Mouse (Mus musculus) midbrain, embryonic 16.5 days (tissue): ENCODE measurements at regions not wholly inside any gene's neighbourhood (a gene's known extent, or its start where the extent isn't known, plus 50 kb on each side); places are given as distances from the start of the nearest gene placed in this dataset.

Experiments used
- ATAC-seq: fragments of 200-750 bp; cut with Nextera tagmentation; 2 replicates; pipeline ENCODE4 v1.8.0; 2017; ENCODE audit warnings: moderate TSS enrichment
- H3K27ac ChIP-seq: fragments of 300-500 bp; sonication (generic); 2 replicates; pipeline ENCODE4 v1.5.1; 2014; ENCODE audit warnings: mild to moderate bottlenecking, low read length, mixed read lengths
- H3K27me3 ChIP-seq: fragments of 300-500 bp; sonication (generic); 2 replicates; pipeline ENCODE4 v1.6.1; 2014; ENCODE audit warnings: low read depth, low read length, mixed read lengths; ENCODE audit not compliant: control insufficient read depth, insufficient read depth
- H3K36me3 ChIP-seq: fragments of 300-500 bp; sonication (generic); 2 replicates; pipeline ENCODE4 v1.6.1; 2014; ENCODE audit warnings: mild to moderate bottlenecking, low read length, moderate library complexity, mixed read lengths; ENCODE audit not compliant: control insufficient read depth, insufficient read depth
- H3K4me1 ChIP-seq: fragments of 300-500 bp; sonication (generic); 2 replicates; pipeline ENCODE4 v1.6.1; 2014; ENCODE audit warnings: mild to moderate bottlenecking, low read length, mixed read lengths; ENCODE audit not compliant: control insufficient read depth, insufficient read depth
- H3K4me2 ChIP-seq: fragments of 300-500 bp; sonication (generic); 2 replicates; pipeline ENCODE4 v1.6.1; 2014; ENCODE audit warnings: mild to moderate bottlenecking, low read length, mixed read lengths
- H3K4me3 ChIP-seq: fragments of 300-500 bp; sonication (generic); 2 replicates; pipeline ENCODE4 v1.5.1; 2014; ENCODE audit warnings: low read depth, mild to moderate bottlenecking, low read length, moderate library complexity, mixed read lengths
- H3K9ac ChIP-seq: fragments of 300-500 bp; sonication (generic); 2 replicates; pipeline ENCODE4 v1.6.1; 2014; ENCODE audit warnings: low read depth, low read length, mixed read lengths
- H3K9me3 ChIP-seq: fragments of 300-500 bp; sonication (generic); replicated peaks from 2 replicates; pipeline ENCODE4 v1.6.1; 2014; ENCODE audit warnings: mild to moderate bottlenecking, low read length, mixed read lengths; ENCODE audit not compliant: control insufficient read depth, poor library complexity, severe bottlenecking
- WGBS: fragments of 180-500 bp; shearing (Covaris S2); extraction: QIAGEN DNeasy Blood & Tissue Kit; methylation state at CpG from one replicate; pipeline ENCODE4 v1.1.7; 2014; 5-methylcytosine and 5-hydroxymethylcytosine counted together

DNA sequence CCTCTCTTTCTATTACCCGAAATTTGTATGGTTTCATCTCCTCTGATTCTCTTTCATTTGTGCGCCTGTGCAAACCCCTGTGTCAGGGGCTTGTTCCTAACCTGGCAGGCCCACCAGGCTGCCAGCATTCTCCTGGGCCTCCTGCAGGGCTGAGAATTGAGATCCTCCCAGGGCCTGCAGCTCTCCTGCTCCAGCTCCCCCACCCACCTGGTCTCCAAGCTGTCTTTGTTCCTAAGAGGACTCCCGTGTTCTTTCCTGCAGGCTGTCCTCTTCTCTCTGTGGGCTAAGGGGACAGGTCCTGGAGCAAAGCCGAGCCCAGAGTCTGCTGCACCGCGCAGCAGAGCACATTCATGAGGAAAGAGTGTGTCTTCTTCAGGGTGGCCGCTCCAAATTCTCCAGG lies 163.3 kb upstream of the Gm4791 start:
- no peaks in the 10 kb centered on the region for H3K27me3 ChIP-seq
- no peak overlapping the region for H3K4me3 ChIP-seq
- ATAC-seq: no peak
- WGBS: 31% methylated on average over 7 of the region's 7 CpGs
- no peak overlapping the region for H3K9ac ChIP-seq
- H3K4me2 ChIP-seq: no peak overlapping the region
- H3K9me3 ChIP-seq: no peaks in the 10 kb centered on the region
- H3K27ac ChIP-seq: peak overlapping the region; percentile 33; the same call in 1 of the 2 replicates
- peaks cover 14% of the 10 kb centered on the region for H3K4me1 ChIP-seq
- no peaks in the 10 kb centered on the region for H3K36me3 ChIP-seq

DNA sequence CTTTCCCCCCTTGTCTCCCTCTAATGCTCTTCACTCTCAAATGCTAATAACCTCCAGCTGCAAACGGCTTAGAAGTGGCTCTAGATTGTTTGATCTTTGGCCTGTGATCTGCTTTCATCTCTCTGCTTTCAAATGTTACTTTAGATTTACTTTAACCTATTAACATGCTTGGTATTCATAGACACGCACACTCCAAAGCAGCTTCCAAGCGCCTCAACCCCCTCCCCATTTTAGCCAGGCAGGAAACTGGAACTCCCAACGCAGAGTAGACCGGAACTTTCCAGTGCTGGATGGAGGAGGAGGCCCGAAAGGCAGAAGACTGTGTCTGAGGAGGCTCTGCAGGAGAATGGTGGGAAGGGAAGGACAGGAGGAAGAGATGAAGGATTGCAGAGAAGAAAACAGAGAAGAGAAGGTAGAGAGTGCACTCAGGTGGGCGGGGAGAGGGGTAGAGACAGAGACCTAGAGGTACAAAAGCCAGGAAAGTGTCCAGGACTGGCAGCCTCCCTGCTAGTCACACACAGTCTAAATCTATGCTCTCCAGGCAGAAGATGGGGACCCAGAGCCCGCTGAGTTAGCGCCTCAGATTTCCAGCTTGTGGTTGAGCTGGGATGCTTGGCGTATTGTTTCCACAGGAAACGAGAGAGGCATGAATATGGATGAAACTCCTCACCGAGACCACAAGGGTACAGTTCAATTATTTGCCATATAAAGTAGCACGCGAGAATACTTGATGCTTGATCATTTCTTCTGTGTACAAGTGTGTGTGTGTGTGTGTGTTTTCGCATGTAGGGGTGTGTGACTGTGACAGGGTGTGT lies 167.6 kb upstream of the Gm4791 start:
- no peaks in the 10 kb centered on the region for H3K27me3 ChIP-seq
- no peaks in the 10 kb centered on the region for H3K36me3 ChIP-seq
- WGBS: 18% methylated on average over 15 of the region's 15 CpGs
- H3K4me2 ChIP-seq: peak overlapping the region; percentile 32
- H3K27ac ChIP-seq: peak overlapping the region; percentile 51
- peak; percentile 51; the same call in 1 of the 2 replicates for ATAC-seq
- H3K9ac ChIP-seq: no peak overlapping the region
- no peak overlapping the region for H3K4me3 ChIP-seq
- peaks cover 20% of the 10 kb centered on the region for H3K4me1 ChIP-seq
- H3K9me3 ChIP-seq: no peaks in the 10 kb centered on the region

DNA sequence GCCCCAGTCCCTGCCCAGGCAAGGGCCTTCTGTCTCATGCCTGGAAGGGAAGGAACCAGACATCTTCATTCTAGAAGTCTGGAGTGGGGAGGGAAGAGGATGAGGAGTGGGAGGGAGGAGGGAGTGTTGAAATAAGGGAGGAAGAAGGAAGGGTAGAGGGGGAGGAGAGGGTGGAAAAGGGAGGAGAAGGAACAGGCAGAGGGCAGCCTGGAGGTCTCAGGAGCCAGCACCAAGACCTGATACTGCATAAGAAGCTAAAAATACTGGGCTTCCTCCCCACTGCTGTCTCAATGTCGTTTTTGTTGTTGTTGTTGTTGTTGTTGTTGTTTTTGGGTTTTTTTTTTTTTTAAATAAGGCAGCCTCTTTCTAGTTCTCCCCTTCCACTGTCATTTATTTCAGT lies 168.2 kb upstream of the Gm4791 start:
- Histone ChIP-seq H3K27me3 (no peaks in the 10 kb centered on the region), H3K4me1 (peaks cover 17% of the 10 kb centered on the region), H3K36me3 (no peaks in the 10 kb centered on the region), H3K27ac (peak overlapping the region; percentile 28; the same call in 1 of the 2 replicates), H3K9me3 (no peaks in the 10 kb centered on the region), H3K4me3 (no peak overlapping the region), H3K9ac (no peak overlapping the region), H3K4me2 (no peak overlapping the region)
- 0% methylated on average over 1 of the region's 1 CpGs for WGBS
- ATAC-seq: no peak

- no peak for ATAC-seq
- Histone ChIP-seq H3K9ac (no peak overlapping the region), H3K4me3 (no peak overlapping the region), H3K4me1 (peaks cover under 1% of the 10 kb centered on the region; the same call in 1 of the 2 replicates), H3K27me3 (no peaks in the 10 kb centered on the region), H3K4me2 (no peak overlapping the region), H3K27ac (no peak overlapping the region), H3K36me3 (no peaks in the 10 kb centered on the region), H3K9me3 (no peaks in the 10 kb centered on the region)
- WGBS: 43% methylated on average over 4 of the region's 4 CpGs
Measured at GRCm38 (mm10) chr9:46824703-46825102, 173.8 kb upstream of the Gm4791 start.

- Histone ChIP-seq H3K4me2 (no peak overlapping the region), H3K27ac (no peak overlapping the region), H3K4me1 (no peaks in the 10 kb centered on the region), H3K9ac (no peak overlapping the region; the same call in 1 of the 2 replicates), H3K4me3 (no peak overlapping the region), H3K27me3 (no peaks in the 10 kb centered on the region), H3K9me3 (no peaks in the 10 kb centered on the region), H3K36me3 (no peaks in the 10 kb centered on the region)
- 55% methylated on average over 7 of the region's 7 CpGs for WGBS
- ATAC-seq: no peak
Measured at GRCm38 (mm10) chr9:46819808-46820207, 178.7 kb upstream of the Gm4791 start.

DNA sequence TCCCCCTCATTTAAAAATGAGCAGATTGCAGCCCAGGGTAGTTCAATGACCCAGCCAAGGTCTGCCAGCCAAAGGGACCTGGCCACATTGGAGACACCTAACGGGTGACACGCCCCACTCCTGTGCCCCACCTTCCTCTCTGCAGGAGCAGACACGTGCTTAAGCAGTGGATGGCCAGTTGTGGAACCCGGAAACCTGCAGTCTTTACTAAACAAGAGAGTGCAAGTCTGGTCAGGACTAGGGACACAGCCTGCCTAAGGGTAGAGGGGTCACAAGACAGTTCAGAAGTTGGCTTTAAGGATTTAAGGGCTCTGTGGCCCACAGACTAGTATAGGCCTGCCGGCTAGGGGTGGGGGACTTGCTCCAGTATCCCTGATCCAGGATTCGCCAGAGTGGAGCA lies 179.2 kb upstream of the Gm4791 start:
- no peak overlapping the region for H3K4me3 ChIP-seq
- no peak overlapping the region; the same call in 1 of the 2 replicates for H3K9ac ChIP-seq
- H3K9me3 ChIP-seq: no peaks in the 10 kb centered on the region
- WGBS: 49% methylated on average over 6 of the region's 6 CpGs
- no peak overlapping the region for H3K4me2 ChIP-seq
- no peak for ATAC-seq
- no peaks in the 10 kb centered on the region for H3K36me3 ChIP-seq
- H3K27ac ChIP-seq: no peak overlapping the region
- no peaks in the 10 kb centered on the region for H3K27me3 ChIP-seq
- no peaks in the 10 kb centered on the region for H3K4me1 ChIP-seq

DNA sequence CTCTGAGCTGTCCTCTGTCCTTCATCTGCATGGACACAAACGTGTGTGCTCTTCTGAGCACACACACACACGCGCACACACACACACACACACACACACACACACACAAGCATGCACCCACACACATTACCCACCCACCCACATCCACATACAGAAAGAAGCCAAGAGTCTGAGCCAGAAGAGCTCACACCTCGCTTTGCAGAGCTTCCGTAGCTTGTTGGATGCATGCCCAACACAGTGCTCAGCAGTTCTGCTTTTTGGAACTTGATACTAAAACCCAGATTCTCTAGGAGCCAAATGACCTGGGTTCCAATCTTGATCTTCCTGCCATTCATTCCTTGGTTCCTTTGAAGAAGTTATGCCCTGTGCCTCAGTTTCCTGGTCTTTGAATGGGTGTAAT lies 182.4 kb upstream of the Gm4791 start:
- Histone ChIP-seq H3K9ac (no peak overlapping the region), H3K4me2 (no peak overlapping the region), H3K4me1 (no peaks in the 10 kb centered on the region), H3K36me3 (no peaks in the 10 kb centered on the region), H3K27me3 (no peaks in the 10 kb centered on the region; the same call in none of the 2 replicates), H3K4me3 (no peak overlapping the region), H3K9me3 (no peaks in the 10 kb centered on the region), H3K27ac (no peak overlapping the region)
- no peak for ATAC-seq
- 84% methylated on average over 5 of the region's 5 CpGs for WGBS

GRCm38 (mm10) chr9:46814478-46815241 lies 183.9 kb upstream of the Gm4791 start:
- no peaks in the 10 kb centered on the region for H3K36me3 ChIP-seq
- H3K4me2 ChIP-seq: peak overlapping the region; percentile 47
- WGBS: 6% methylated on average over 22 of the region's 22 CpGs
- peak overlapping the region; percentile 47; the same call in 1 of the 2 replicates for H3K9ac ChIP-seq
- no peak overlapping the region for H3K27ac ChIP-seq
- peak; percentile 76; the same call in 1 of the 2 replicates for ATAC-seq
- H3K4me3 ChIP-seq: peak overlapping the region; percentile 2; the same call in 1 of the 2 replicates
- no peaks in the 10 kb centered on the region for H3K4me1 ChIP-seq
- no peaks in the 10 kb centered on the region for H3K9me3 ChIP-seq
- H3K27me3 ChIP-seq: no peaks in the 10 kb centered on the region; the same call in none of the 2 replicates

GRCm38 (mm10) chr9:46810266-46810665 lies 188.3 kb upstream of the Gm4791 start:
- no peaks in the 10 kb centered on the region for H3K9me3 ChIP-seq
- no peaks in the 10 kb centered on the region; the same call in none of the 2 replicates for H3K27me3 ChIP-seq
- H3K4me1 ChIP-seq: no peaks in the 10 kb centered on the region
- no peak overlapping the region for H3K27ac ChIP-seq
- H3K4me3 ChIP-seq: no peak overlapping the region
- H3K4me2 ChIP-seq: no peak overlapping the region
- WGBS: 82% methylated on average over 7 of the region's 7 CpGs
- H3K36me3 ChIP-seq: no peaks in the 10 kb centered on the region
- no peak overlapping the region for H3K9ac ChIP-seq
- ATAC-seq: no peak
